Mouse (Mus musculus) intestine, postnatal 0 days (tissue): ENCODE results near the gene Carmil1. TPM values are rescaled to one million over a fixed set of nuclear protein-coding genes. Genes with fewer than 3 reads are reported as not detected.
A peak's percentile ranks its signal among the peaks of the same experiment; 100 is the strongest.

Source experiments
- ATAC-seq: fragments of 200-750 bp; cut with Nextera tagmentation; 2 replicates; pipeline ENCODE4 v1.8.0; 2017; ENCODE audit warnings: mild to moderate bottlenecking, moderate TSS enrichment, moderate library complexity
- H3K27ac ChIP-seq: fragments of 300-500 bp; sonication (generic); 2 replicates; pipeline ENCODE4 v1.5.1; 2014; ENCODE audit warnings: mild to moderate bottlenecking, low read depth, low read length, moderate library complexity
- H3K27me3 ChIP-seq: fragments of 300-500 bp; sonication (generic); replicated peaks from 2 replicates; pipeline ENCODE4 v1.6.1; 2014; ENCODE audit warnings: low read length, mixed read lengths; ENCODE audit not compliant: control insufficient read depth, insufficient read depth
- H3K36me3 ChIP-seq: fragments of 300-500 bp; sonication (generic); 2 replicates; pipeline ENCODE4 v1.6.1; 2014; ENCODE audit warnings: mild to moderate bottlenecking, moderate library complexity; ENCODE audit not compliant: control insufficient read depth, insufficient read depth
- H3K4me1 ChIP-seq: fragments of 300-500 bp; sonication (generic); replicated peaks from 2 replicates; pipeline ENCODE4 v1.6.1; 2014; ENCODE audit warnings: antibody characterized with exemption, low read length, mixed read lengths; ENCODE audit not compliant: control insufficient read depth, insufficient read depth
- H3K4me2 ChIP-seq: fragments of 300-500 bp; sonication (generic); replicated peaks from 2 replicates; pipeline ENCODE4 v1.6.1; 2014; ENCODE audit warnings: low read depth, mild to moderate bottlenecking, moderate library complexity
- H3K4me3 ChIP-seq: fragments of 300-500 bp; sonication (generic); 2 replicates; pipeline ENCODE4 v1.5.1; 2014; ENCODE audit warnings: low read depth, low read length
- H3K9ac ChIP-seq: fragments of 300-500 bp; sonication (generic); 2 replicates; pipeline ENCODE4 v1.6.1; 2014; ENCODE audit warnings: mild to moderate bottlenecking, low read depth, low read length
- H3K9me3 ChIP-seq: fragments of 300-500 bp; sonication (generic); 2 replicates; pipeline ENCODE4 v1.6.1; 2016; ENCODE audit warnings: mixed run types; ENCODE audit not compliant: control insufficient read depth
- CTCF ChIP-seq: sonication (generic); IDR thresholded peaks from 2 replicates; pipeline ENCODE4 v1.5.1; 2016; ENCODE audit warnings: low read depth, mild to moderate bottlenecking, control low read depth, antibody characterized with exemption, moderate library complexity
- WGBS: fragments of 180-500 bp; shearing (Covaris S2); extraction: QIAGEN DNeasy Blood & Tissue Kit; methylation state at CpG from one replicate; pipeline ENCODE4 v1.1.7; 2014; 5-methylcytosine and 5-hydroxymethylcytosine counted together
- polyA plus RNA-seq: library from polyadenylated mRNA; unstranded; fragments of >200 nt; fragmentation: Nextera tagmentation; extraction: Ambion mirVana; gene quantifications from 2 replicates; pipeline ENCODE4 v1.2.1, GENCODE M21; 2015

Carmil1 gene
- polyA plus RNA-seq, 1 experiment from 2014 or later = 25.6 TPM

DNA sequence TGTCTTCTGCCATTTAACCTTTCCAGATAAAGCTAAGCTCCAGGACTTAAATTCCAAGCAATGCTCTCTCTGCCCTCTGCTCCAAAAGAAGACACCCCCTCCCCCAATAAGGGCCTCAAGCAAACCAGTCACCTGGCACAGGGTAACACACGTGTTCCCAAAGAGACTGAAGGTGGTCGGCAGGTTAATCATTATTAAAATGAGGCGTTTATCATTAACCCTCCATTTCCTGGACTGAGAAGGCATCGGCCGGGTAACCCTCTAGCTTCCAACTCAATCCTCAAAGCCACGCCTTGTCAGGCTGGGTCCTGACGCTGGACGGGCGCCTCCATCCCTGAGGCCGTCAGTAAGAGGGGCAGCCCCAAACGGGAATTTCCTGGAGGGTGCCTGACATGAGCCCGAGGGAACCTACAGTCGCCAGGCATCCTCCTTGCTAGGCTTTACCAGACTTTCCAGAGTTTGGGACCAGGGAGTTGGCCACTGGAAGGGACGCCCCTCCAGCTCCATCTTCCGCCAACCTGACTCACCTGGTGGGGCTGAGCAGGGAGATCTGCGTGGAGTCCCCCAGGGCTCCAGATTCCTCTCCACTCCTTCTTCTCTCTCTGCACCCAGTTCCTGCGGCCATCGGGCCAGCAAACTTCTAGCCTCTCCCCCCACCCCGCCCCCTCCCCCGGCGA lies 695 bp downstream of the Carmil1 start:
- WGBS = 2% methylated on average over 21 of the region's 21 CpGs
- TF ChIP-seq CTCF = 0 out of 2 replicates have a peak, but pooled peaks have one; percentile 5
- Histone ChIP-seq H3K36me3 (peaks cover 4% of the 10 kb centered on the region; the same call in 1 of the 2 replicates), H3K4me3 (peak overlapping the region; percentile 63), H3K4me2 (peak overlapping the region; percentile 90), H3K9me3 (no peaks in the 10 kb centered on the region), H3K4me1 (no peaks in the 10 kb centered on the region; the same call in 1 of the 2 replicates), H3K9ac (peak overlapping the region; percentile 53), H3K27me3 (no peaks in the 10 kb centered on the region), H3K27ac (peak overlapping the region; percentile 76)
- ATAC-seq = peak; percentile 28

DNA sequence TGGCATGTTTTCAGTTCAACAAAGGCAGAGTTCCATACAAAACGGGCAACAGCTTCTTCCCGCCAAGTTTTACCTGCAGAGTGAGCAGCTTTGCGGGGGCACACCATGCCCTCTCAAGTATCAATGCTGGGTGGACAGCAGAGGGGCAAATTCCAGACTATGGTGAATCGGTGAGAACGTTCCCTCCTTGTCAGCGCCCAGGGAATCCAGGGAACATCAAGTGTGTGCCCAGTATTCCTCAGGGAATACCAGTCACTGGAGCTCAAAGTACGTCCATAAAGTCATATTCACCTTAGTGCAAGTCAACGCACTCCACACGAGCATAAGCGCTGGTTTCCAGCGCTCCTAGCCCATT lies 1.2 kb downstream of the Carmil1 start:
- peak; percentile 40 for ATAC-seq
- H3K9ac ChIP-seq = no peak overlapping the region

DNA sequence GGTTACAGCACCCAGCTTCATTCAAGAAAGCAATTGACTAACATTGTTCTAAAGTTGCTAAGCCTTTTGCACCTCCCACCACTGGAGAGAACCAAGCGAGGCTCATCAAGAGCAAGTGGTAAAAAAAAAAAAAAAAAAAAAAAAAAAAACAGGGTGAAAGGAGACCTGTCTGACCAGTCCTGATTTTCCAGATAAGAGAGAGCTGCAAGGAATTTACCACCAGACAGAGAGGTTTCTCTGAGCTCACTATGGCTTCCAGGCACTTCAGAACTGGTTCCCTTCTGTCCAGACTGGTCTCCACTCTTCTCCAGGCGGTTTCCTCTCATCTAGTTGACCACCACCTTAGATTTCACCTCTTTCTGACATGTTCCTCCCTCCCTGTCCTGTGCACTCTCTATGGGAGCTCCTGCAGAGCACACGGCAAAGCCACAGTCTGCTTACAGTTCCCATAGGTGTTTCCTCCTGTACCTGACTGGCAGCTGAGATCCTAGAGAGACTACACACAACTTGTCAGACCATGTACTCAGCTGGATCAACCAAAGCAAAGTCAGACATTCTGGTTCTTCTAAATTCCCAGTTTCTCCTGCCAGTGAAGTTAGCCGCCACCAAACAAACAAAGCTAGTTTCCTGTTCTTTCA lies 7.7 kb downstream of the Carmil1 start:
- 46% methylated on average over 4 of the region's 4 CpGs for WGBS

More for the DNA sequence above, 1.2 kb downstream of the Carmil1 start:
- H3K9me3 ChIP-seq = no peaks in the 10 kb centered on the region
- peak overlapping the region; percentile 90 for H3K4me2 ChIP-seq
- TF ChIP-seq CTCF = no peak
- 36% methylated on average over 11 of the region's 11 CpGs for WGBS
- no peaks in the 10 kb centered on the region for H3K27me3 ChIP-seq
- peaks cover 4% of the 10 kb centered on the region; the same call in 1 of the 2 replicates for H3K36me3 ChIP-seq
- peak overlapping the region; percentile 76 for H3K27ac ChIP-seq
- no peaks in the 10 kb centered on the region; the same call in 1 of the 2 replicates for H3K4me1 ChIP-seq
- H3K4me3 ChIP-seq = peak overlapping the region; percentile 63

DNA sequence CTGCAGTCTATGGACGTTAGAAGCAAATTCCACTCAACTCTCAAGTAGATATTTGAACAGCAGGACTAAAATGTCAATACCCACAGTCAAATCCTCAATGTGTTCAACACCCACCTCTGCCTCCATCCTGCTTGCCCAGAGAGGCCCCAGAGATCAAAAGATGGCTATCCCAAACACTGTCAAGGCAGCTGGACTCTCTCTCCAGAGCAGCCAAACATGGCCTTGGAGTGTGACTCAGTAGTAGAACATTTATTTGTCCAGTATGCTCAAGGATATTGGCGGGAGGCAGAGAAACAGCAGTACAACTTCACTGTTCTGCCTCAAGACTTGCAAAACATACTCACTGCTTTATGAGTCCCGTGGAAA lies 11.5 kb downstream of the Carmil1 start:
- Histone ChIP-seq H3K36me3 (no peaks in the 10 kb centered on the region), H3K4me3 (no peak overlapping the region), H3K4me1 (no peaks in the 10 kb centered on the region), H3K9ac (no peak overlapping the region), H3K27me3 (no peaks in the 10 kb centered on the region), H3K9me3 (no peaks in the 10 kb centered on the region), H3K4me2 (no peak overlapping the region), H3K27ac (no peak overlapping the region)
- 54% methylated on average over 3 of the region's 3 CpGs for WGBS
- TF ChIP-seq CTCF = no peak
- ATAC-seq = no peak

More for the DNA sequence above, 7.7 kb downstream of the Carmil1 start:
- ATAC-seq = peak; percentile 49; the same call in 1 of the 2 replicates
- Histone ChIP-seq H3K9me3 (no peaks in the 10 kb centered on the region), H3K27me3 (no peaks in the 10 kb centered on the region), H3K4me1 (no peaks in the 10 kb centered on the region), H3K27ac (no peak overlapping the region), H3K9ac (no peak overlapping the region), H3K36me3 (peaks cover 4% of the 10 kb centered on the region; the same call in 1 of the 2 replicates), H3K4me3 (no peak overlapping the region), H3K4me2 (0 out of 2 replicates have a peak overlapping the region, but pooled peaks have one; percentile 4)
- TF ChIP-seq CTCF = no peak

DNA sequence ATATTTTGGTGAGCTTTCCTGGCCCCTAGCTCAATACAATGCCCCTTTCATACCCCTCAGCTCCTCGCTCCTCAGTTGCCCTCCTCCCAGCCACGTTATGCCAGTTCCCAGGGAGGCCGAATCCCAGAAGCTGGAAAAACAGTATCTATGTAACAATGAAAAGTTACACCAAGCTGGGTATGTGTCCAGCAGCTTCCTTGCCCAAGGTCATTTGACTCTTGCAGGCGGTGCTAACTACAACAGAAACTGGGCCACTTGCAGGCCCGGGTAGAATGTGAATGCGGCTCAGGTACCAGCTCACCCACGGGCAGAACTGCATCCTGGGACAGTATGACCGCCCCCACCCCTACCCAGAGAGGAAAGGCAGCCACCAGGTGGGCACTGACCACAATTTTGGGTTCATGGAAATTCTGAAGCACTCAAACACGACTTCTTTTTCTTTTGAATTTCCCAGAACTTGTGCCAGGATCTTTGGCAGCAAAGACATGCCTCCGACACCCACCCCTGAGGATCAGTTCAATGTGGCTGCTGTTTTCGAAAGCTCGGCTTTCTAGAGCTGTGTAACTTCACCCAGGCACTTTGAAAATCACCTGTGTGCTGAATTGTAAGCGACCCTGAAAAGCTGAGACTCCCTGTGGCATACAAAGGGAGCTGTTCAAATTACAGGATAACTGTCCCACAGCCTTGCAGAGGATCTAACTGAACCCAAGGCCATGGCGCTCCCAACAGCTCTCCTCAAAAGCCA lies 12.1 kb downstream of the Carmil1 start:
- H3K9ac ChIP-seq = no peak overlapping the region
- no peak; the same call in 1 of the 2 replicates for ATAC-seq
- no peak overlapping the region for H3K4me2 ChIP-seq
- H3K4me3 ChIP-seq = no peak overlapping the region
- no peaks in the 10 kb centered on the region for H3K36me3 ChIP-seq
- H3K4me1 ChIP-seq = no peaks in the 10 kb centered on the region
- TF ChIP-seq CTCF = no peak
- no peak overlapping the region for H3K27ac ChIP-seq
- no peaks in the 10 kb centered on the region for H3K27me3 ChIP-seq
- WGBS = 86% methylated on average over 14 of the region's 14 CpGs
- H3K9me3 ChIP-seq = no peaks in the 10 kb centered on the region

DNA sequence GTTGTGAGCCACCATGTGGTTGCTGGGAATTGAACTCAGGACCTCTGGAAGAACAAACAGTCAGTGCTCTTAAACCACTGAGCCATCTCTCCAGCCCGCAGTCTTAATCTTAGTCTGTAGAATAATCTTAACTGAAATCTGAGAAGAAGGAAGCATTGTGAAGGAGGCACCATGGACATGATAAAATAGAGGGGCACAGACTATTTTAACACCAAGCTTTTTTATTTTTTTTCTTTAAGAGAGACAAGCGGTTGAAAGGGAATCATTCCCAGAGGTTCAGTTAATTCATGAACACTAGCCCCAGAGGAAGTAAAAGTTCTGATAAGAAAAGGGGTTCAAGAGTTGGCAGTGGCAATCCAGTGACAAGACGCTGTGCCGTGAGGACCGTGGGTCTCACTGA lies 15.8 kb downstream of the Carmil1 start:
- TF ChIP-seq CTCF = no peak
- WGBS = 87% methylated on average over 5 of the region's 5 CpGs
- H3K9me3 ChIP-seq = no peaks in the 10 kb centered on the region

More for the DNA sequence above, 15.8 kb downstream of the Carmil1 start:
- Histone ChIP-seq H3K4me2 (no peak overlapping the region), H3K27ac (no peak overlapping the region), H3K9ac (no peak overlapping the region), H3K27me3 (no peaks in the 10 kb centered on the region), H3K4me3 (no peak overlapping the region), H3K36me3 (no peaks in the 10 kb centered on the region), H3K4me1 (no peaks in the 10 kb centered on the region; the same call in 1 of the 2 replicates)
- ATAC-seq = no peak
